Mouse (Mus musculus) T-helper 17 cell (primary cell): Measurements from ENCODE around the gene Mia3.
"Not testable (repeated sequence)": the region's sequence is repeated elsewhere in the genome, so short reads cannot be mapped to it uniquely, and the experiment has no call there.

Experiments
- in situ Hi-C, 2 experiments: fragments of 300-600 bp; cut with MboI, MseI; formaldehyde crosslinking; loops; 1 replicate in 1 of 2; 2 replicates in 1 of 2; pipeline ENCODE4 v1.15.1; 2025; ENCODE audit warnings: high pct_unique_total_duplicates in 2 of 2

The Mia3 gene

DNA sequence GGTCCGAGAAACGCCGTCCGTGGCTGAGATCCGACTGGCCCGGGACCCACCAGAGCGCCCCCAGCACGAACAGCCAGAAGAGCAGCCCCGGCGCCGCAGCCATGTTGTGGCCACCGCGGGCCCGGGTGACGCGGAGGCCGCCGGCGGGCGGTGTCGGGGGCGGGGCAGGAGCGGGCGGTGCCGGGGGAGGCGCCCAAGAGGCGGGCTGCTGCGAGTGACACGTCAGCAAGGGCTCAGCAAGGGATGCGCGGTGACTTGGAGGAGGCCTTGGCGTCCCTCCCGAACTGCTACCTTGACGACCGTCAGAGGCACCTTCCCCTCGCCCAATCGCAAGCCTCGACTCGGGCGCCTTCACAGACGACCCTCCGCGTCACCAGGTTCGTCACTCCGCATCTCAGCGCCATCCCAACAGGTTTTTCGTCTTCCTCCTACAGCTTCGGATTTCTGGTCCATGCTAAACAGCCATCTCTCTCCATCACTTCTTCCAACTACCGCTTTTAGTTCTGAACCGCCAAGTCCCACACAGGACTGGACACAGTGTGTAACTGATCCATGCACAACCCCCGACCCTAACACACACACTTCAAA lies at the start of gene Mia3:
TSS of gene Mia3 (minus strand) at position 127 of the 588 bp plus-strand sequence.
- in situ Hi-C loops, result loop anchor here in 1 of 2 experiments (10.0 kb wide), 1 partner anchor 1985 kb away; no protein-coding TSS in a partner anchor

DNA sequence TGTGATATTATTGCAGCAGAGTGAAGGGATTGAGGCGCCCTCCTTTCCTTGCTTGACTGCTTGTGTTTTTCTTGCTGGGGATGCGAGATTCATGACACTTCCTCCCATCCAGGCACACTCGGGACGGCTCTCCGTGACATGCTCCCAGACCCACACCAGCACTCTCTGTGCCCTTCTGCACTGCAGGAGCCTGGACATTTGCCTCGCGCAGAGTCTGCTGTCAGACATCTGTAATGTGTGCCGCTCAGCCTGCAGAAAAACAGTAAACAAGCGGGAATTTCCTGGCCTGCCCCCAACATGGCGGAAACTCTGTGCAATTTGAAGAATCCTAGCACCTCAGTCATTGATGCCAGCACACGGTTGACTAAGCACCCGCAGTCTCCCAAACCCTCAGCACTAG lies 48.5 kb upstream of the Mia3 start, which contains the start of gene Hhipl2:
TSS of gene Hhipl2 (plus strand) at position 343 of the 400 bp plus-strand sequence.
- in situ Hi-C loops, result no loop called here

DNA sequence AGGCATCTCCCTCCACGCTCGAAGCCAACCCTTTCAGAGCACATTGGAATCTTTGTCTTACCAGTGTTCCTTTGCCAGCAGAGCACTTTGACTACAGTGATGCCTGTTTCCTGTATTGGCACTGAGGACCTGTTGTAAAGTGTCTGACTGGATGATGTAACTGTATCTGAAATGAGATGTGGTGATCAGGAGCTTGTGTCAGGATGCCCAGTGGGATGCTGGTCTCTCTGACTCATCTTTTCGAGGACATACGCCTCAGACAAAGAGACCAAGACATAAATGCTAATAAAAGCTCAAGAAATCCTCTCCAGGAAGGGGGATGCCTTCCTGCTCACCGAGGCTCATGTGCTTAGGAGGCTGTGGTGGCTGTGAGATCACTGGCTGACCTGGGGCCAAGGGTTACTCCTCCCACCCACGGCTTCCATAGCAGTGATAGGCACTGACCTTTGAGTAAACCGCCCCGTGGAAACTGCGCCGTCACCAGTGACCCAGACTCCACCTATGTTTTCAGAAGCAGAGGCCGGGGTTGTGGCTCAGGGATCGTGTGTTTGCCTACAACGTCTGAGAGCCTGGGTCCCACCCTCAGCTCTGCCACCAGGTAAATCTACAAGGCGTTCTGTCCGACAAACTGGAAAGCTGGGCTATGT lies 44.9 kb upstream of the Mia3 start:
- in situ Hi-C loops, result no loop called here

DNA sequence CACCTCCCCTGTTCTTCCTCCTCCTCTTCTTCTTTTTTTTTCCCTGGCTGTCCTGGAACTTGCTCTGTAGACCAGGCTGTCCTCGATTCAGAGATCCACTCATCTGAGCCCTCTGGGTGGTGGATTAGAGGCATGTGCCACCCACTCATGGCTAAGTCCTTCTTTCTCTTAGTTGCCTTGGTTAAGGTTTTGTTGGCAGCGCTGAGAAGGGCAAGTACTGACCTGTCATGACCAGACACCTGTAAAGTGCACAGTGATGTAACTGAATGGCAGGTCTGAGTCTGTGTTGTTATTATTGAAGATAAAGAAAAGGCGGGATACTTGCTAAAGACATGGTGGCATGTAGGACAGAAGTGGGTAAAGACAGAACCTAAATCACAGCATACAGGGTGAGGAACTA lies 34.0 kb upstream of the Mia3 start:
- in situ Hi-C loops, result no loop called here

DNA sequence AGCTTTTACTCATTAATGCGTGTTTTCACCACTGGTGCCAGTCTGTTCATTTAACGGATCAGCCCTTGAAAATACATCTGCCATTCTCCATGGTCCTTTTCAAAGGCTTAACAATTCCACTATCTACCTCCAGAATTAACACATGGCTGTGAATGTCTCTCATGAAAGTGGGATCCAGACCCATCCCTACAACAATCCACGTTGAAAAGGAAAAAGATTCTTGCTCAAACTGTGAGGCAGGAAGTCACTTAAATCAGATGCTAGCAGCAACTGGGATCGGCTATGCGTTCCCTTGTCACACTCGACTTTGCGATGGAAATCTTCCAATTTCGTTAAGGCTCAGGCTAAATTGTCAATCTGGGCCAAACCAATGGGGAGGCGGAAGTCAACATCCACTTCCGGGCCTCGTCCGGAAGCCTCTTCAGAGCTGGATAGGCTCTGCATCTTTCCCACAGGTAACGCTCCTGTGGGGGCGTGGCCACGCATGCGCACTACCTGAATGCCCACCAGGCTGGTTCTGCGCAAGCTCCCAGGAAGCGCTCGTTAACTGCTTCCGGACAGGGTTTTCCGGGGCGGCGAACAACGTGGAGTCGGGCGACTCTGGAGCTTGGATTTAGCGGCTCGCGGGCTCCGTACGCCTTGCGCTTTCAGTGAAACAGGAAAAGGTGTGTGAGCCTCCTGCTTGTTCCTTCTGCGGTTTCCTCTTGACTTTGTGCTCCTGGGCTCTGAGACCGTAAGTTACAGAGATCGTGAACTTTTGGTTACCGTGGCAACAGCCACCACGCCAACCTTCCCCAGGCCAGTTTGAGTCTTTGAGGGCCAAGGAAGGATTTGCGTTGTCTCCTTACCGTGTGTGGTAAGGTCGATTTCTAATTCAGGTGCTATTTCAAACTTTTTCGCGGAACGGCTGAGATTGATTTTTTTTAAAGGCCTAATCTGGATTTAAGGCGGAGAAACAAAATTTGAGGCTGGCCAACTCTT lies 19.4 kb upstream of the Mia3 start, which contains the start of gene Taf1a:
TSS of gene Taf1a (plus strand) at position 556 of the 981 bp plus-strand sequence.
- in situ Hi-C loops, result no loop called here

DNA sequence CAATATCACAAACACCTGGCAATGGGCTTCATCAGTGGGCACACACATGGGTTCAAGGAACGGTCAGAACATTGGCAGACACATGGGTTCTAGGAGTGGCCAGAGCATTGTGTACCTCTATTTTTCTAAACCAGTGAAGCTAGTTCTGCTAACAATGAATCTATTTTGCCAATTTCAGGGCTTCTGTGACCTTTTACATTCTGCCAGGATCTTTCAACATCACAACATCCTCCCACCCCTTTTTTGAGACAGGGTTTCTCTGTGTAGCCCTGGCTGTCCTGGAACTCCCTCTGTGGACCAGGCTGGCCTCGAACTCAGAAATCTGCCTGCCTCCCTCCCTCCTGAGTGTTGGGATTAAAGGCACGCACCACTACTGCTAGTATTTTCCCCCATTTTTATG lies 18.1 kb upstream of the Mia3 start:
- in situ Hi-C loops, result not testable (repeated sequence)

DNA sequence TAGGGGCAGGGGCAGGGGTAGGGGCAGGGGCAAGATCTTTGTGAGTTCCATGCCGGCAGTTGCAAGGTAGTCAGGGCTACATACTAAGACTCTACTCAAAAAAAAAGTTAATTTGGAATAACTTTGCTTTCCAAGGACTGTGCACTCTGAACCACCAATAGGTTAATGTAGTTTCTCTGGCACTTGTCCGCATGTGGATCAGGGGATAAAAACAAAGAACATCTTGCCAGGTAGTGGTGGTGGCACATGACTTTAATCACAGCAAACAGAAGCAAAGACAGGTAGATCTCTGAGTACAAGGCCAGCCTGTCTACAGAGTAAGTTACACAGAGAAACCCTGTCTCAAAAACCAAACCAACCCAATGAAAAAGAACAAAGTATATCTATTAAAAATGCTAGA lies 13.3 kb upstream of the Mia3 start:
- in situ Hi-C loops, result no loop called here

DNA sequence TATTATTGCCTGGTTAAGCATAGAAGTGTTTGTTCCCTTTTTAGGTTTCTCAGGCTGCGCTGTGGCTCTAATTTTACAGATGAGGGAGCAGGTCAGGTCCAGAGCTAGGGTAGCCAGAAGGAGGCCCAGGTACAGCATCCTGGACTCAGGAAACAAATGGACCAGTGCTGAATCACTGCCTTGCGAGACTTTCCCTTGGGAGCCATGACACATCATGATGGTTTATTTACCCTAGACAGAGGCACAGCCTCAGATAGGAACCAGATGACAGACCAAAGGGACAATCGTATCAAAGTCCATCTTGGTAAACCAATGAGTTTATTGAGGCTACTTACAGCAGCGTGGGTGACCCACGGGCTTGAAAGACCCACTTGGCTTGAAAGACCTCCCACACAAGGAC lies 12.5 kb upstream of the Mia3 start:
- in situ Hi-C loops, result no loop called here

DNA sequence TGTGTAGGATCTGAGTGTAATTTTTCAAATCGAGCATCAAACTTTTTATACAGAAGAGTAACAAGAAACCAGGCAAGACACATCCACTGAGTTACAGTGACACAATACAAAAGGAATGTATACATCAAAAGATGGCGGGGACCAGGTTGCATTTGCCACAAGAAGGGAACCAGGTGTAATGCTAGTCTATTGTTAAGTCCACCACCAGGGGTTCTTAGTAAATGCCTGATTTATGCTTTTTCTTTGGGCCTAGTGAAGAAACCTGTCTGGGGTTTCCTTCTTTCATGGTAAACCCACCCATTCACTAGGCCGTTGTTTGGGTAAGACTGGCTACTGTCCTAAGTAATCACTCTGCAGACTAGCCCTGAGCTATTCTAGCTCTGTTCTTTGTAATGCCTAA lies 10.0 kb upstream of the Mia3 start:
- in situ Hi-C loops, result loop anchor here in 1 of 2 experiments (10.0 kb wide), 1 partner anchor 1975 kb away; no protein-coding TSS in a partner anchor

DNA sequence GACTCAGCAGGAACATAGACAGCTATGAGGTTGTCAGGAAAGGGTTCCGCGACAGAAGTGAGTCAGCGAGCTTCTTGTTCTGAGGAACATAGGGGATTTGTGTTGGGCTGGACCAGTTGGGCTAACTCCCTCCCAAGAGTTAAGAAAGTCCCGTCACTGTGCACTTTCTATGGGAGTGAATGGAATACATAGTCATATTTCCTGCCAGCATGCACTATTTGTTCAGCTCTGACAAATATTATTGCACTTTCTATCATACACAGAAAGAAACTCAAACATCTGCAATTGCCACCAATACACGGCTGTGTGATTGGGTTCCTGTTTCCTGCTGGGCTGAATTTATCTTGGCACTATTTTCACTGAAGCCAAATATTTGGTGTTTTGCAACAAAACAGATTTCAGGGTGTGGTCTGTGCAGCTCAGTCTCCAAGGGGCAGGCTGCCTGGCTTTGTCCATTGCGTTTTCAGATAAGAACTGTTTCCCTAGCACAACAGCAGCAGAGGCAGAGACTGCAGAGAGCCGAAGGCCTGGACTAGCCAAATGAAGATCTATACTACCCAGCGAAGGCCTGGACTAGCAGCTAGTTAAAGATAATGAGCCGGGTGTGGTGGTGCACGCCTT lies 9.1 kb upstream of the Mia3 start:
- in situ Hi-C loops, result loop anchor here in 1 of 2 experiments (10.0 kb wide), 1 partner anchor 1976 kb away; no protein-coding TSS in a partner anchor

DNA sequence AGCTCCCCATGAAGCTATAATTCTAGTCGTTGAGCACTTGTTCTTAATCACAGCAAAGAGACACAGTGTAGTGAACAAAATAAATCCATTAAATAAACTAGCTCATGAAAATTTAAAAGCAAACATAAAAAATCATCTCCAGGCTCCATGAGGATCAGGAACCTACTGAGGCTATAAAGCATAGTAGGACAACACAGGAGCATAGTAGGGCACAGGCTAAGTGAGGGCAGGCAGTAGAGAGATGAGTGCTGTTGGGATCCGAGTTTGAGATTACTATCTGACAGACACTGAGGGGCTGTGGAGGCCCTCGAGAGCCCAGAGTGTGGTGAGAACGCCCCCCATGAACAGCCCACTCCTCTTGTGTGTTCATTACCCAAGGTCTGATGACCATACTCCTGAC lies 7.7 kb upstream of the Mia3 start:
- in situ Hi-C loops, result loop anchor here in 1 of 2 experiments (10.0 kb wide), 1 partner anchor 1978 kb away; no protein-coding TSS in a partner anchor

DNA sequence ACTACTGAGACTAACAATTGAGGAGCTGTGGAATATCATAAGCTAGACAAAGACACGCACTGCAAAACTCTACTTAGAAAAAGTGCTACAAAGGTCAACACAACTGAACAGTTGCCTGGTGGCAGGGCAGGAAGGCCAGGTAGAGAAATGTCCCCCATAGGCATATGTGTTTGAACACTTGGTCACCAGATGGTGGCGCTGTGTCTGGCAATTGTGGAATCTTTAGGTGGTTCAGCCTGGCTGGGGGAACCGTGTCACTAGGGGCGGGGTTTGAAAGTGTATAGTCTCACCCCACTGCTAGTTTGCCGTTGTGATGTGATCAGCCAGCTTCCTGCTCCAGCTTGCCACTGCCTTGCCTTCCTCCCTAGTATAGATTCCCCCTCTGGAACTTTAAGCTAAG lies 5.4 kb upstream of the Mia3 start:
- in situ Hi-C loops, result loop anchor here in 1 of 2 experiments (10.0 kb wide), 1 partner anchor 1980 kb away; no protein-coding TSS in a partner anchor

DNA sequence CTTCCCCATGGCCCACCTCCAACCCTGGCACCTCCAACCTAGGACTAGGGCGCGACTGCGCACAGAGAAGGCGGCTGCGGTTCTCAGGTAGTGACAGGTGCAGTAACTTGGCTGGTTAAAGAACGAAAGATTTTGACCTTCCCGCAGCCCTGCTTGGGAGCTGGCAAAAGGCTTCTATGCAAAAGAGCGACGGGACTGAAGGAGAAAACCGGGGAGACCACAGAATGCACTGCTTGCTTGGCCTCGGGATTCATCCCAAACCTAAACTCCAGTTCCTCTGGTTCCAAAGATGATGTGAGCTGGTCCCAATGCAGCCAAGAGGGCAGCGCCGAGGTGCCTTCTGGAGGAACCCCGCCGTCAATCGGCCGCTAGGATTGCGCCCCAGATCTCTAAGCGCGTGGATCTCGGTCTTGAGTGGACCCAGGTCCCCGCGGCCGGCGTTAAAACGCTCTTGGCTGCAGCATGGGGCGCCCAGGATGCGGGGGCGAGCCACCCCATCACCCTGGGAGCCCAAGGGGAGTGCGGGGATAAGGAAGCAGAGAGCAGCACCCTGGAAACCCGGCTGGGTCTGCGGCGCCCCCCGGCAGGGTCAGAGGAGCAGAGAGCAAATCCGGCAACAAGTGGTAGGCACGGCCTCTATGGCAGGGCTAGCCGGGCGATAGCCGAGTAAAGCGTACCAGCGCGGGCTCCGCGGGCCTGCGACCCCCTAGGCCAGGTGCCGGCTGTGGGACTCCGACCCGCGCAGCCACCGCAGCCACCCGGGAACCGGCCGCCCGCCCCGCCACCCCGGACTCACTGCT lies 552 bp downstream of the Mia3 start:
- in situ Hi-C loops, result no loop called here

DNA sequence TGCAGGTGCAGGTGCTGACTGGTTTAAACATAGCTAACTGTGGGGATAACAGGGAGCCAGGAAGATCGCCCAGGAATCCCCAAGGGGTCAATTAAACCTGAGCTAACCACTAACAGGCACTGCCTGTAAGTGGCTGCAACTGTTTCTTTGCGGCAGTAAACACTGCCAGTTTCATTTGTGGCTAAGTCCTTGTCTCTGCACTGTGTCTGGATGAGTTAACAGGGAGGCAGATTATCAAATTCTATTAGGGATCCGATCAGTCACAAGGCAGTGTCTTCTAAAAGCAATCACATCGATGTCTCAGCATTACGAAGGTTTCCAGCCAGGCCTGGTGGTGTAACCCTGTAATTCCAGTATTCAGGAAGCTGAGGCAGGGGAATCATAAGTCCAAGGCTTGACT lies 3.0 kb downstream of the Mia3 start:
- in situ Hi-C loops, result no loop called here

DNA sequence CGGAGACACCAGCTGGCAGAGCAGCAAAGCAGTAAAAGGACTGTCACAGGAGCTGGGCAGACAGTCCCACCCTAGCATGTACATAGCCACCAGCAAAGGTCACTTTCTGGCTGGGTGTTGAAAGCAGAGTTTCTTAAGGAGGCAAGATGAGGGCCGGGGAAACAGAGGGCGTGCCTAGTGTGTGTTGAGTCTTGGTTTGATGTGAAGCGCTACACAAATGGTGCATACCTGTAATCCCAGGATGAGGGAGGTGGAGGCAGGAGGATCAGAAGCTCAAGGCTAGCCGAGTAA lies 5.8 kb downstream of the Mia3 start:
- in situ Hi-C loops, result no loop called here

DNA sequence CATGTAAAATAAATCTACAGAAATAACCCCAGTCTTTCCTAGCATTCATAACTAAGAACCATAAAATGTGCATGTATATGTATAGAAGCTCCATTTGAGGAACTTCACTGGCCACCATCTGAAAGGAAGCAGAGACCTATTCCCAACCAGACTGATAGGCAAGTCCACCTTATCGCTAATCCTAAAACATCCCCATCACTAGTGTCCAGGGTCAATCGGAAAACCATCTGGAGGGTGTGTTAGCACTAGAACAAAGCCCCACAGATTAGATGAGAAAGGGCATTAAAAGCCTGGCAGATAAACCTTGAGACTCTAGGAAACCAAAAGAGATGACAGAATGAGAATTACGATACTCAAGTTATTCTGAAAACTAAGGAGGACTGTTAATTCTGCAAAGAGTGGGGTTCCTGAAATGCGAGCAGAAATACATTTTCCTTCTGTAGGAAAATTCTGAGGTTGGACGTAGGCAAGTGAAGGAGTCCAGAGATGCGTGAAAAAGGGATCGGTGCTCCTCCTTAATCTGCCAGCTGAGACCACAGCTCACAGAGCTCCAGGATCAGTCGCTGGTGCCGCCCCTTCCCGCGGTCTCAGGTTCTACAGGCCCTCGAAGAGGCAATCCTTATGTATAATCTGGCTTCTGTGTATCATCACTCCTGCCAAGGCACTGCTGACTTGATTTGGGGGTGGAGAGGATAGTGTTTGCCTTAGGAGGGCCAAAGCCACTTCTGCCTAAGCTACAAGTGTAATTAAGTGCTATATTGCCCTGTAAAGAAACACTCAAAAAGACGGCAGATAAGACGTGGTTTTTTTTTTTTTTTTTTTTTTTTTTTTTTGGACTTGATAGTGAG lies 6.4 kb downstream of the Mia3 start:
- in situ Hi-C loops, result no loop called here

DNA sequence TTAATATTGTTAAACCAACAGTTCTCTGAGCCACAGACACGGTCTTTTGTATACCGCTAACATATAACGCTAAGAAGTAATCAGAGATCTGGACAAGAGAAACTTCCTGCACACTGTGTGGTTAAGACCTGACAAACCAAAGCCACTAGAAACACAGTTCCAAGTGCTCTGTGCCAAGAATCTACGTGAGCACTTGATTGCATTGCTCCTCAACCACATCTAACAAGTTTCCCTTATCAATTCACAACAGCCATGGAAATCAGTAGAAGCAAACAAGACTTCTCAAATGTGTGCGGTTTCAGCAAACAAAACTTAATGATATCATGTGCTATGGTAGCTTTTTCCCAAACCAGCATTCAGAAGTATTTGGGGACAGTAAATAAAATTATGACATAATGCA lies 7.1 kb downstream of the Mia3 start:
- in situ Hi-C loops, result no loop called here

DNA sequence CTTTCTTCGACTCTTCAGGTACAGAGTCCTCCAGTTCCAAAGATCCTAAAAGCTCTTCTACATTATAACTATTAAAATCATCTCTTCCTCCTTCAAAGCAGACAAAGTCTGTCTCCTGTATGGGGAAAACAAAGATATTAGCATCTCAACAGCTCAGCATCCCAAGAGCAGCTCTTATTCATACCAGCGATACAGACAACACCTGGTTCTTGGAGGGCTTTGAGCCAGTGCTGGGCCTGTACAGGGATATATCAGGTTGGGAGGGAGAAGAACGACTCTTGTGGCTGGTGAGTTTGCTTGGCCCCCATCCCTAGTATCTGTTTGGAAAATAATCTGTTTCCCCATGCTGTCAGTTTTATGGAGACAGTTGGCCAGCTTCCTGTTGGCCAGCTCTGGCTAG lies 10.5 kb downstream of the Mia3 start:
- in situ Hi-C loops, result no loop called here

DNA sequence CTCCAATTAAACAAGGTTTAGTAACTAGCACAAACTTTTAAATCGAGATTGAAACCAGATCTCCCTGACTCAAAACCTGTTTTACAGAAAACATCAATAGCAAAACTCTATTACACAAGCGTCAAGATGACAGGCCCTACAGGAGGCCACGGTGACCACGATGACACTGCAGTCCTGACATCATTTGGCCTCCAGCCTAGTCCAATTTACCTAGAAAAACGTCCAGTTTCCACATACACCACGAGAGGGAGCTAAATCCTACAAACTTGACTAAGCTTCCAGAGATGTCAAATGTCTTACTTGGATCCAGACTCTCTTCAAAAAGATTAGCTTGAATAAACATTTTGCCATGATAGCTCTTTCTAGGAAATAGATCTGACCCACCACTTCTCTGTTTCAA lies 19.5 kb downstream of the Mia3 start:
- in situ Hi-C loops, result no loop called here

DNA sequence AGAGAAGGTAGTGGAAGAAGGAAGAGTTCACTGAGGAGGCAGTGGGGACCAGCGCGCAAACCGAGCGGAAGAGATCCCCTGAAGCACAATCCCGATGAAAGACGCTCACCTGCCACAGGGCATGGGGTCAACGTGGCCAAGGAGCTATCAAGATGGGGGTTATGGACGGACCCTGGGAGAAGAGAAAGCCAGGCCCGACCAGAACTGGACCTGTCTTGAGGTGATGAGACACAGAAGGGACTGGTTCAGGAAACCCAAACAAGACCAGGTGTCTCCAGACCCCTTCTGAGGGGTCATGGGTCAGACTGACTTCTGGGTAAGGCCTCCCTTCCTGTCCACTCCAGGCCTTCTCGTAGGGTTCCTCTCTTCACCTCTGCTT lies 23.5 kb downstream of the Mia3 start:
- in situ Hi-C loops, result no loop called here
